Mouse (Mus musculus): ENCODE results near the gene Mras.

Mras gene

DNA sequence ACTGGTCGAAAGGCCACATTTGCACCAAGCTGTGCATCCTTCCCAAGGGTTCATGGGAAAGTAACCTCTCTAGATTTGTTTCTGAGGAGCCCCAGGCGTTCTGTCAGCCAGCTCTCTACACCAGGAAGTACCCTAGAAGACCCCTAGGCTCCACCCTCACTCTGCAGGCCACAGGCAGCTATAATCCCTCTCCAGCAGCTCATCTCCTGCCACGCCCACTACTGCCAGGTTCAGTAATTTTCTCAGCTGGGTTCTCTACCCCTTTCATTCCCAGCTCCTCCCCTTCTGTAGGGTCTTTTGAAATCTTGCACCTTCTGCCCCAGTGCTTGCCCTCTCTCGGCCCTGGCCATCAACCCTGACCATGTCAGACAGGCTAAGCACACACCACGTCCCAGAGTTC is 81.2 kb downstream of the Mras start:
- no peak for DNase-seq

DNA sequence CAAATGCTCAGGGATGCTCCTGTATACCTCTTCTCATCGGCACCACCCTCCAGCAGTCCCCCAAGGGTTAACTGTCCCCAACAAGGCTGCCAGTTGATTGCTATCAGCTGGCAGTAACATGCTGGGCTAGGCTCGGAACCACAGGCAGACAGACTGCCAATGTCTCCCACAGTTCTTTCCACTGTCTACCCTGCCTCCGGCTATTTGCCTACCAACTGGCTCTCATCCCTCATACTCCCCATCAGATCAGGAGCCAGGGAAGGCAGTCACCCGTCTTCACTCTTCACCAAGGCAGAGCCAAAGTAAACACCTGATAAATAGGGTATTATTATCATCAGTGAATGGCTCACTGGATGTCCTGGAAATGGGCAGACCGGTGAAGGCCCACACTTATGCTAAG is 82.4 kb downstream of the Mras start:
- no peak for DNase-seq

DNA sequence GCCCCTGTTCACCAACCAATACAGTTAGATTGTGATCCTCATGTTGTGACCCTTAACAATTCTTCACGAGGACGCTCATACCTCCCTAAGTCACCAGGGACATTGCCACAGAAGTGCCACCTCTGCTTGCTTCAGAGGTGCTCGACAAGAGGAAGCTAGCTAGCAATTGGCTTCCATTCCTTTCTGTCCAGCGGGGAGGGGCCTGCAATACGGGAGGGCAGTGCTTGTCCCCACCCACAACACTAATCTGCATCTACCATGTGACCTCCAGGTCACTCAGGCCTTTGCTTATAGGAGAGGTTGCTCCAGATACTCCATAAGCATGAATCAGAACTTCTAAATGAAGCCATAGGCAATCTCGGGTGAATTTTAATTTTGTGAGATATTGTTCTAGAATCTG is 83.8 kb downstream of the Mras start:
- no peak for DNase-seq

DNA sequence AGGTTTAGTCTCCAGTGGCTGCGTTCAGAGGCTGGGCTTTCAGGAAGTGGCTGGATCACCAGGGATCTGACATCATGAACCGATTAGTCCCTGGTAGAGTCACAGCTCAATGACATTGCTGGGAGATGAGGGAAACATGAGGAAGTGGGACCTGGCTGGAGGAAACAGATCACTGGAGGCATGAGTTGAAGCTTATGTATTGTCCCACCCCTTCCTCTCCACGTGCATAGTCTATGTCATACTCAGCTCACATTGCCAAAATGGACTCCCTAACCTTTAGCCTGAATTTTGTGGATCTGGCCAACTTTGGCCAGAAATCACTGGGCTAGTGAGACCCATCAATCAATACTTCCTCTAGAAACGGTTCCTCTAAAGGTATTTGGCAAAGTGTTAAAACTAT is 84.2 kb downstream of the Mras start:
- no peak for DNase-seq

DNA sequence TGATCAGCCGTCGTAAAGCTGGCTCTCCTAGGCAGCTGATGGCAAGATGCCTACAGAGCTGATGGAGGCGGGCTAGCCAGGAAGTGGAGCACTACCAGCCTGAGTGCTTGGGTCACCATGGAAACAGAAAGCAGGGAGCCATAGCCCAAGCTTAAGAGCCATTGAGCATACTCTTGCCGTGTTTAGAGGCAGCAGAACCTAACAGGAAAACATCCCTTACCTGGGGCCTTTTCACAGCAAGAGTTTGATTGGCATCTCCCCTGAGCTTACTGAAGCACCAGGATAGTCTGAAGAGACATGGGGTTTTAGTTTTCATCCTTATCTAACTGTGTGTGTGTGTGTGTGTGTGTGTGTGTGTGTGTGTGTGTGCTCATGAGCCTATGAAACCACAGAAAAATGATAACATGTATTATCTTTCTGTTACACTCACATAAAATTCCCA is 91.8 kb downstream of the Mras start:
- peak; percentile 66 for DNase-seq

DNA sequence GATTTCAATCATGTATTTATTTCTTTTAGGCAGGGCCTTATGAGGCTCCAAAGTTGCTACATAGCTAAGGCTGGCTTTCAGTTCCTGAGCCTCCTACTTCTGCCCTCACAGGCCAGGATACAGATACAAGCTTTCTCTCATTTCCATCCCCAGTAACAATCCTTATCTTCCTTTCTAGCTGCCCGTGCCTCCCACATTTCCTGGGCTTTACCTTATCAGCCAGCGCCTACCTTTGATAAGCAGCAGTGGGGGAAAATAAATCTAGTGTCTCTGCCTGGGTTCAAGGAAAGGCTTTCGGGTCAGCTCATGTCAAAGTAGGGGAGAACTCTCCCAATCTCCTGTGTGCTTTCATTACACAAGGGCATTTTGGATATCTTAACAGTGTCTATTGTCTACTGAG is 95.6 kb downstream of the Mras start:
- DNase-seq = no peak

DNA sequence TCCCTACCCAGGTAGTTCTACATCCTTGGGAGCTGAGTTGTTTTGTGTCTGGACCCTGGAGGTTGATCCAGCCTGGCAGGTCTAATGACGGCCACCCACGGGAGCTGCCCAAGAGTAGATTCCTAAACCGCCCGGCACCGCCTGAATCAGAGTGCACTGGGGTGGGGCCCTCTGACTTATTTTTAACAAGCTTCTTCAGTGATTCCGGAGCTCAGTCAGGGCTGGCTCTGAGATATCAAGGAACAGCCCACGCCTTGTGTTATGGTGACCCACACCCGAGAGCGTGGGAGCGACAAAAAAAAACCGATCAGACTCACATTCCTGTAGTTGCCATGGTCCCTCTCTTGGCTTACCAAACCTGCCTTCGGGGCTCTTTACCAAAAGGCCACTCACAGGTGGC is 97.1 kb downstream of the Mras start:
- DNase-seq = no peak

DNA sequence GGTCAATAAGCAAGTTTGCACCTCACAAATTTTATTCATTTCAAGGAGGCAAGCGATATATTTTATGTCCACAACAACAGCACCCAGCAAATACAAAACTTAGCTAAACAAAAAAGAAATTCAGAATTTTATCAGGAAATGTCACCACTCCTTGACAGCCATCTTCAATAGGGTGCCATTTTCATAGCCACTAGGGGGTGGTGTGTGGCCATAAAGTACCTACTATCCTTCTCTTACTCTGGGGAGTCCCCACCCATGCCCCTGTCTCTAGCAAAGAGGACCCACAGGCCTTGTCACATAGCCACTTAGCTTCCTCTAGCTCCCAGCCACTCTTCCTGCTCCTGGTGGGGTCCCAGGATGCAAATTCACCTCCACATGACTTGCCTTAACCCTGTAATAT is 98.0 kb downstream of the Mras start:
- DNase-seq = no peak

DNA sequence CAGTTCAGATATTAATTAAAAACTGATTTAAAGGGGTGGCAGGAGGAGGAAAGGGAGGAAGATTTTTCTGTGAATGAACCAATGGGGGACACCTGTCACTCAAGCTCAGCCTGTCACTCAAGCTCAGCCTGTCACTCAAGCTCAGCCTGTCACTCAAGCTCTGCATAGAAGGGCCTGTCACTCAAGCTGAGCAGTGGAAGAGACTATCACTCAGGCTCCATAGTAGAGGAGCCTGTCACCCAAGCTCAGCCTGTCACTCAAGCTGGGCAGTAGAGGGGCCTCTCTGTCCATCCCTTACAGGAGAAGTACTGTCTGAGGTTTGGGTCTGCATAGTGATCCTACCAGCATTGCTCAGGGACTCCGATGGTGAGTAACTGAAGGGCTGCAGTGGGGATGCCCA is 98.9 kb downstream of the Mras start:
- no peak for DNase-seq

DNA sequence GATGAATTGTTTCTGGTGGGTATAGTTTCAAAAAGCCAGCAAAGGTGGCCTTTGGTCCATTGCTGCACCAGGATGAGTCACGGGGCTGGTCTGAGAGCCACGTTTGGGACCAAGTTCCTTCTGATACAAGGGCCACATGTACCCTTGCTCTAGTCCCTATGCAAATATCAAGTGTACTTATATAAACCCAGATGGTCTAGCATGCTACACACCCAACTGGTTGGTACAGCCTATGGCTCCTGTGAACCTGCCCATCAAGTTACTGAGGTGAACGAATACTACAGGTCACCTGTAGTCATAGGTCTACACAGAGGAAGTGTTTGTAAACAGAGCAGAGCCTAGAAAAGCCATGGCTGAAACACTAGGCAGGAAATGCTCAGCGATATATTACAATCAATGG is 100.6 kb downstream of the Mras start:
- DNase-seq = no peak

Data from right cerebral cortex, postnatal 14 days (tissue).